Mouse (Mus musculus) intestine, embryonic 15.5 days (tissue): ENCODE measurements around the gene Spef1. TPM values are rescaled to one million over a fixed set of nuclear protein-coding genes. Genes with fewer than 3 reads are reported as not detected.
A peak's percentile ranks its signal among the peaks of the same experiment; 100 is the strongest.
"Not testable (repeated sequence)": the region's sequence is repeated elsewhere in the genome, so short reads cannot be mapped to it uniquely, and the experiment has no call there.

Experiments used
- ATAC-seq: fragments of 200-750 bp; cut with Nextera tagmentation; 2 replicates; pipeline ENCODE4 v1.8.0; 2017; ENCODE audit warnings: moderate TSS enrichment, moderate library complexity
- H3K27ac ChIP-seq: fragments of 300-500 bp; sonication (generic); 2 replicates; pipeline ENCODE4 v1.5.1; 2015; ENCODE audit warnings: mild to moderate bottlenecking, inconsistent platforms
- H3K27me3 ChIP-seq: fragments of 300-500 bp; sonication (generic); replicated peaks from 2 replicates; pipeline ENCODE4 v1.6.1; 2015; ENCODE audit warnings: inconsistent platforms
- H3K36me3 ChIP-seq: fragments of 300-500 bp; sonication (generic); 2 replicates; pipeline ENCODE4 v1.6.1; 2015; ENCODE audit warnings: inconsistent platforms
- H3K4me1 ChIP-seq: fragments of 300-500 bp; sonication (generic); replicated peaks from 2 replicates; pipeline ENCODE4 v1.6.1; 2015; ENCODE audit warnings: inconsistent platforms
- H3K4me2 ChIP-seq: fragments of 300-500 bp; sonication (generic); replicated peaks from 2 replicates; pipeline ENCODE4 v1.6.1; 2015; ENCODE audit warnings: mild to moderate bottlenecking, inconsistent platforms
- H3K4me3 ChIP-seq: fragments of 300-500 bp; sonication (generic); replicated peaks from 2 replicates; pipeline ENCODE4 v1.5.1; 2015; ENCODE audit warnings: inconsistent platforms
- H3K9ac ChIP-seq: fragments of 300-500 bp; sonication (generic); 2 replicates; pipeline ENCODE4 v1.6.1; 2015; ENCODE audit warnings: inconsistent platforms
- H3K9me3 ChIP-seq: fragments of 300-500 bp; sonication (generic); 2 replicates; pipeline ENCODE4 v1.6.1; 2016; ENCODE audit warnings: inconsistent platforms
- WGBS: fragments of 180-500 bp; shearing (Covaris S2); methylation state at CpG from one replicate; pipeline ENCODE4 v1.1.7; 2015; 5-methylcytosine and 5-hydroxymethylcytosine counted together
- polyA plus RNA-seq: library from polyadenylated mRNA; unstranded; fragments of >200 nt; fragmentation: Nextera tagmentation; extraction: Ambion mirVana; gene quantifications from 2 replicates; pipeline ENCODE4 v1.2.1, GENCODE M21; 2015

The Spef1 gene
- 3.9 and 4.3 TPM in 2 replicates for polyA plus RNA-seq

- Histone ChIP-seq H3K27ac (peak within 1 kb of the TSS; percentile 64), H3K9me3 (no peaks in the 10 kb centered on the region), H3K27me3 (no peaks in the 10 kb centered on the region), H3K4me1 (peaks cover 17% of the 10 kb centered on the region), H3K9ac (peak within 1 kb of the TSS; percentile 61), H3K4me3 (peak within 1 kb of the TSS; percentile 54), H3K36me3 (peaks cover 7% of the 10 kb centered on the region; the same call in 1 of the 2 replicates), H3K4me2 (peak within 1 kb of the TSS; percentile 81)
- peak; percentile 93 for ATAC-seq
- WGBS = 1% methylated on average over 43 of the region's 43 CpGs
Measured at GRCm38 (mm10) chr2:131186771-131187601, at the start of gene Spef1, which contains the start of gene Cdc25b. TSS of gene Spef1 (minus strand) at chr2:131187282. TSS of gene Cdc25b (plus strand) at chr2:131186949.

DNA sequence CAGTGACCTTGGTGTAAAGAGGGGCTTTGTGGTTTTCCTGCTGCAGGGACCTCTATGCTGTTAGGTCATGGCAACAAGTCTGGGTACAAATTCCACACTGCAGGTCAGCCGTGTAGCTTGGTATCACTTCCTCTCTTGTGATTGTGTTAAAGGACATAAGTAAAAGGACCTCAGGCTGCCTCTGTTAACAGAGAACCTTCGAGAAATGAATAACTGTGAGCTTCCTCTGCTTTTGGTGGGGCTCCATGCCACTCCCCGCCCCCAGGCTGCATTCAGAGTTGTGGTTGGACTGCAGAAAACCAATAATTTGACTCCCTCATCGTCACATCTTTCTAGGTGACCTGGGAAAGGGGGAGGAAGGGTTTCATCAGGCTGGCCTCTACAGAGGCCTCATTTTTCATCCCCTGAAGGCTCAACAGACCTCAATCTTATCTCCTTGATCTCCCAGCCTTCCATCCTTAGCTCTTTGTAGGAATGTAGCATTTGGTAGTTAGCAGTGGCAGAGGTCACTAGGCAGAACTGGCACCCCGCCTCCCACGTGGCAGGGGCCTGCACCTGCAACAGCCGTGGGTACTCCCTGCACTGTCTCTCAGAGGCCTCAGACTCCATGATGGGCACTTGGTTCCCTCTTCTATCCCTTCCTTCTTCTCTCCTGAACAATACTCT, 48.0 kb upstream of the Spef1 start:
- Histone ChIP-seq H3K36me3 (0 out of 2 replicates have a peak, but pooled peaks cover under 1% of the 10 kb centered on the region), H3K9me3 (no peaks in the 10 kb centered on the region), H3K4me2 (peak overlapping the region; percentile 90), H3K27ac (no peak overlapping the region), H3K4me3 (peak overlapping the region; percentile 68), H3K27me3 (no peaks in the 10 kb centered on the region), H3K4me1 (peaks cover 19% of the 10 kb centered on the region; the same call in 1 of the 2 replicates), H3K9ac (0 out of 2 replicates have a peak overlapping the region, but pooled peaks have one; percentile 81)
- WGBS = 71% methylated on average over 7 of the region's 7 CpGs
- no peak for ATAC-seq

GRCm38 (mm10) chr2:131234127-131234650, 47.1 kb upstream of the Spef1 start:
- Histone ChIP-seq H3K27me3 (no peaks in the 10 kb centered on the region), H3K9ac (peak overlapping the region; percentile 81), H3K27ac (peak overlapping the region; percentile 71), H3K9me3 (no peaks in the 10 kb centered on the region), H3K36me3 (no peaks in the 10 kb centered on the region), H3K4me2 (peak overlapping the region; percentile 90), H3K4me1 (peaks cover 19% of the 10 kb centered on the region; the same call in 1 of the 2 replicates), H3K4me3 (peak overlapping the region; percentile 68)
- WGBS = 10% methylated on average over 28 of the region's 28 CpGs
- ATAC-seq = peak; percentile 57

DNA sequence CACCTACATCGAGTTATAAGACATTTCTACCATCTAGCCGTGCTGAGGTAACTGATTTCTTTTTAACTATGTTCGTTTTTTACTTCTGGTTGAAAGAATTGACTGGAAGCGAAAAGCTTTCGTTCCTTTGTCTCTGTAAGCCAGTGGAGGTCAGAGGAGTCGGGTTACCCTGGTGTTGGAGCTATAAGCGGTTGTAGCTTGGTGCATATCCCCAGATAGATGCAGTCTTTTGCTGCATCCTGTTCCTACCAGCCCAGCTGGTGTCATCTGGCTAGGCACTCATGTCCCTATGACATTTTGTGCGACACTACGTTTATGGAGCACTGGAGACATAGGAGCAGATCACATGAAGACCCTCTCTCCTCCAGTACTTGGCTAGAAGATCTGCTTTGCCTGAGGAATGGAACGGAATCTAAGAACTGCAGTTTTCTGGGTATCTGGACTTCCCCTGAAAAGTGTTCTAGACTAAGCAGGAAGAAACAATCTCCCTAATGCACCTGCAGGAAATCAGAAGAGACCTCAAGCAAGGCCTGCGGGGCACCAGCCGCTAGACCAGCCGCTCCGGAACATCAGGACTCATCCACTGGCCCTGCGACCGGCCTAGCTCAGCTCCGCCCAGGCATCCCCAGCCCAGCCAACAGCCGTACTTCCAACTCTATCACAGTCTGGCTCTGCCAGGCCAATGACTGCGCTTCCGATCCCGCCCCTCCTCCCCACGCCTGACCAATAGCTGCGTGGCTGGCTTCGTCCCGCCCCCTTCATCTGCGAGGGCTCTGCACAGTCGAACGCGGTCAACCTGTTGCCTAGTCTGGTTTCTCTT, 46.4 kb upstream of the Spef1 start, which contains the start of gene Mavs:
TSS of gene Mavs (plus strand) at position 757 of the 820 bp plus-strand sequence.
- Histone ChIP-seq H3K36me3 (no peaks in the 10 kb centered on the region), H3K4me3 (peak within 1 kb of the TSS; percentile 68), H3K27ac (peak within 1 kb of the TSS; percentile 71), H3K4me2 (peak within 1 kb of the TSS; percentile 90), H3K9me3 (no peaks in the 10 kb centered on the region), H3K27me3 (no peaks in the 10 kb centered on the region), H3K9ac (peak within 1 kb of the TSS; percentile 81), H3K4me1 (peaks cover 19% of the 10 kb centered on the region; the same call in 1 of the 2 replicates)
- WGBS = 15% methylated on average over 29 of the region's 29 CpGs
- ATAC-seq = peak; percentile 99

- Histone ChIP-seq H3K4me3 (no peak overlapping the region), H3K4me2 (no peak overlapping the region), H3K9ac (no peak overlapping the region), H3K4me1 (peaks cover 19% of the 10 kb centered on the region; the same call in 1 of the 2 replicates), H3K9me3 (no peaks in the 10 kb centered on the region), H3K27ac (no peak overlapping the region), H3K36me3 (no peaks in the 10 kb centered on the region), H3K27me3 (no peaks in the 10 kb centered on the region)
- WGBS = 75% methylated on average over 2 of the region's 2 CpGs
- ATAC-seq = peak; percentile 11; the same call in 1 of the 2 replicates
Measured at GRCm38 (mm10) chr2:131232558-131232957, 45.5 kb upstream of the Spef1 start.

DNA sequence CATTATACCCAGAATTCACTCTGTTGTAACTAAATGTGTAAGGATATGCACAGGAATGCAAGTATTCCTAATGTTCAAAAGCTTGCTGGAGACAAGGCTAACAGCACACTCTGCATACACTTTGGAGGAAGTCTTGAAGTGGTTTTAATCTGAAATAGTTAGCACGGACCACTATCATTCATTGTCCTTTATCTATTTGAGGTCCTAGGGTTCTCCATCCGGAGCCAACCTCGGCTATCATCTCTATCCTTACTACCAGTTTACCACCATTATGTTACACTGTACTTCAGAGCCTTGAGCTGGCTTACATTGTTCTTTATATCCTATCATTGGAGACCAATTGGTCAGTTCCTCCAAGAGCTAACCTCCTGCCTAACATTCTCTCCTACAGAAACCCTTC, 40.2 kb upstream of the Spef1 start:
- Histone ChIP-seq H3K4me3 (no peak overlapping the region), H3K4me2 (no peak overlapping the region), H3K4me1 (peaks cover 8% of the 10 kb centered on the region), H3K9ac (no peak overlapping the region), H3K9me3 (no peaks in the 10 kb centered on the region), H3K27ac (no peak overlapping the region), H3K27me3 (no peaks in the 10 kb centered on the region), H3K36me3 (no peaks in the 10 kb centered on the region)
- WGBS = 89% methylated on average over 3 of the region's 3 CpGs
- no peak for ATAC-seq

GRCm38 (mm10) chr2:131226669-131227068, 39.6 kb upstream of the Spef1 start:
- H3K27ac ChIP-seq, H3K27me3 ChIP-seq, H3K36me3 ChIP-seq, H3K9me3 ChIP-seq, H3K4me1 ChIP-seq, H3K4me3 ChIP-seq, H3K4me2 ChIP-seq, ATAC-seq, H3K9ac ChIP-seq: not testable (repeated sequence)
- 67% methylated on average over 2 of the region's 2 CpGs for WGBS

DNA sequence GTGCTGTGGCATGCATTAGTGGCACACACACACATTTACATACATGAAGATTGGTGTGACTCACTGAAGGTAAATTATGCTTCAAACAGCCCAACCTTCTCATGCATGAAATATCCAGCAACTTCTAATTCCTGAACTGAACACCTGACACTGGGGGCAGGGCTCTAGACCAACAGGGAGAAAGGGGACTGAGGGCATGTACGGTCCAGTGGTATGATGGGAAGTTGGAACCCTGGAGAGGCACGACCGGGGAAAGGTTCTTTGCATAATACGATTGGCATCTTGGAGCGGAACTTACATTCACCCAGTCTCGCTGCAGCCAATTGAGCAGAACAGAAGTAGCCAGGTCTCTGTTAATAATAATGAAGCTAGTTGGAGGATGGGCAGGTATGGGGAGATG, 38.1 kb upstream of the Spef1 start:
- ATAC-seq = no peak
- H3K27ac ChIP-seq = no peak overlapping the region

DNA sequence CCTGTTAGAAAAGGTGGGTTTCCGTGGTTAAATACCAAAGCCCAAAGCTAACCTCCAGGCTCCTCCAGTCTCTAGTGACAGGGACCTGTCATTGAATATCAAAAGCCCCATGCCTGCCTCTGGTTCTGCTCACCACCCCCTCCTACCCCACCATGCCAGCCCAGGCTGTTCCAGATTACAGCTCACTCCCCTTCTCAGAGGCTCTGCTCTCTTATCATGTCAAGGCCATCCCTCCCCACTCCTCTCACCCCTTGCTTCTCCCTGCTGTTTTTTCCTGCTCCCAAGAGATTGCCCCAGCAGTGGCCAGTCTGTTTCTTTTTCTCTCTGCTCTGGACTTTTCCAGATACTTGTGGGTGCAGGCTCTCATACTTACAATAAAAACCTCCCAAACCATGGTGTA, 36.5 kb upstream of the Spef1 start:
- no peaks in the 10 kb centered on the region for H3K27me3 ChIP-seq
- WGBS = 69% methylated on average over 1 of the region's 1 CpGs
- no peaks in the 10 kb centered on the region for H3K9me3 ChIP-seq
- H3K4me3 ChIP-seq = no peak overlapping the region
- peaks cover 8% of the 10 kb centered on the region for H3K4me1 ChIP-seq
- H3K9ac ChIP-seq = no peak overlapping the region
- no peaks in the 10 kb centered on the region for H3K36me3 ChIP-seq
- peak; percentile 52; the same call in 1 of the 2 replicates for ATAC-seq
- no peak overlapping the region for H3K4me2 ChIP-seq
- H3K27ac ChIP-seq = no peak overlapping the region

More for the DNA sequence above, 38.1 kb upstream of the Spef1 start:
- Histone ChIP-seq H3K4me2 (no peak overlapping the region), H3K9me3 (no peaks in the 10 kb centered on the region), H3K27me3 (no peaks in the 10 kb centered on the region), H3K9ac (no peak overlapping the region), H3K36me3 (no peaks in the 10 kb centered on the region), H3K4me1 (peaks cover 8% of the 10 kb centered on the region), H3K4me3 (no peak overlapping the region)
- WGBS = 91% methylated on average over 6 of the region's 6 CpGs

GRCm38 (mm10) chr2:131222562-131222961, 35.5 kb upstream of the Spef1 start:
- no peaks in the 10 kb centered on the region for H3K9me3 ChIP-seq
- H3K36me3 ChIP-seq = no peaks in the 10 kb centered on the region
- peaks cover 8% of the 10 kb centered on the region for H3K4me1 ChIP-seq
- no peak overlapping the region for H3K4me2 ChIP-seq
- no peak overlapping the region for H3K27ac ChIP-seq
- H3K27me3 ChIP-seq = no peaks in the 10 kb centered on the region
- H3K4me3 ChIP-seq = no peak overlapping the region
- H3K9ac ChIP-seq = no peak overlapping the region
- ATAC-seq = peak; percentile 46; the same call in 1 of the 2 replicates
- 45% methylated on average over 5 of the region's 5 CpGs for WGBS

- Histone ChIP-seq H3K27ac (peak overlapping the region; percentile 59; the same call in 1 of the 2 replicates), H3K9me3 (no peaks in the 10 kb centered on the region), H3K4me2 (no peak overlapping the region), H3K27me3 (no peaks in the 10 kb centered on the region), H3K36me3 (no peaks in the 10 kb centered on the region), H3K4me3 (no peak overlapping the region), H3K4me1 (peaks cover 8% of the 10 kb centered on the region), H3K9ac (no peak overlapping the region)
- WGBS = 50% methylated on average over 3 of the region's 3 CpGs
- ATAC-seq = peak; percentile 79
Measured at GRCm38 (mm10) chr2:131221853-131222515, 34.9 kb upstream of the Spef1 start.
